Mouse (Mus musculus) intestine, embryonic 15.5 days (tissue): ENCODE measurements around the gene Exoc8. TPM values are rescaled to one million over a fixed set of nuclear protein-coding genes. Genes with fewer than 3 reads are reported as not detected.

Source experiments
- ATAC-seq: fragments of 200-750 bp; cut with Nextera tagmentation; 2 replicates; pipeline ENCODE4 v1.8.0; 2017; ENCODE audit warnings: moderate TSS enrichment, moderate library complexity
- H3K27ac ChIP-seq: fragments of 300-500 bp; sonication (generic); 2 replicates; pipeline ENCODE4 v1.5.1; 2015; ENCODE audit warnings: mild to moderate bottlenecking, inconsistent platforms
- H3K27me3 ChIP-seq: fragments of 300-500 bp; sonication (generic); replicated peaks from 2 replicates; pipeline ENCODE4 v1.6.1; 2015; ENCODE audit warnings: inconsistent platforms
- H3K36me3 ChIP-seq: fragments of 300-500 bp; sonication (generic); 2 replicates; pipeline ENCODE4 v1.6.1; 2015; ENCODE audit warnings: inconsistent platforms
- H3K4me1 ChIP-seq: fragments of 300-500 bp; sonication (generic); replicated peaks from 2 replicates; pipeline ENCODE4 v1.6.1; 2015; ENCODE audit warnings: inconsistent platforms
- H3K4me2 ChIP-seq: fragments of 300-500 bp; sonication (generic); replicated peaks from 2 replicates; pipeline ENCODE4 v1.6.1; 2015; ENCODE audit warnings: mild to moderate bottlenecking, inconsistent platforms
- H3K4me3 ChIP-seq: fragments of 300-500 bp; sonication (generic); replicated peaks from 2 replicates; pipeline ENCODE4 v1.5.1; 2015; ENCODE audit warnings: inconsistent platforms
- H3K9ac ChIP-seq: fragments of 300-500 bp; sonication (generic); 2 replicates; pipeline ENCODE4 v1.6.1; 2015; ENCODE audit warnings: inconsistent platforms
- H3K9me3 ChIP-seq: fragments of 300-500 bp; sonication (generic); 2 replicates; pipeline ENCODE4 v1.6.1; 2016; ENCODE audit warnings: inconsistent platforms
- WGBS: fragments of 180-500 bp; shearing (Covaris S2); methylation state at CpG from one replicate; pipeline ENCODE4 v1.1.7; 2015; 5-methylcytosine and 5-hydroxymethylcytosine counted together
- polyA plus RNA-seq: library from polyadenylated mRNA; unstranded; fragments of >200 nt; fragmentation: Nextera tagmentation; extraction: Ambion mirVana; gene quantifications from 2 replicates; pipeline ENCODE4 v1.2.1, GENCODE M21; 2015

Exoc8 gene
- polyA plus RNA-seq, 1 experiment from 2014 or later, result 7.5 TPM

DNA sequence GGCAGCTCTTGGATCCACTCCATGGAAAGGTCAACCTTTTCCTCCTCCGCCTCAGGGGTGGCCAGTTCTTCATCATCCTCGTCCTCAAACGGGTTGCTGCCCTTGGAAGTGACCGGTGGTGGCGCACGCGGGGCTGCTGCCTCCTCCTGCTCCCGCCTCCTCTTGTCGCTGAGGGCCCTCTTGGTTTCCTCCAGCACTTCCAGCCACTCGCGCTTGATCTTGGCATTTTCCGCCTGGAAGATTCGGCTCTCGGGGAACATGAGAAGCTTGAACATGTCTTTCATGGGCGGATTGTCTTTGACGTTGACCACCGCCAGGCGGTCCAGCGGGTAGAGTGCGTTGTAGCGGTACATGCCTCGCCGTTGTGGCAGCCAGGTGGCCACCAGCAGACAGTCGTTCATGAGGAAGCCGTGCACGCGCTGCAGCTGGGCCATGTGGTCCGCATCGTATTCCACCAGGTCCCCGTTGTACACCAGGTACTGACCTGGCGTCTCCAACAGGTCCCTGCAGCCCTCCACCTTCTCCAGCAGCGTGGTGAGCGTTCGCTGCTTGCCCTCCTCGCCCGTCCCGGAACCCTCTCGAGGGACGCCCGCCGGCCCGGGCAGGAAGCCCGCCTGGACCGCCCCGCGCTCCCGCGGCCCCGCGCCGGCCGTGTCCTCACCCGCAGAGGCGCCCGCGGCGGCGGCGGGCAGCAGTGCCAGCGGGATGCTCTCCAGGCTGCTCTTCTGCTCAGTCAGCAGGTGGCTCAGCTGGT, 696 bp downstream of the Exoc8 start:
- Histone ChIP-seq H3K4me2 (peak overlapping the region; percentile 90), H3K27me3 (no peaks in the 10 kb centered on the region), H3K9me3 (no peaks in the 10 kb centered on the region), H3K36me3 (peaks cover 24% of the 10 kb centered on the region), H3K4me1 (peaks cover 23% of the 10 kb centered on the region), H3K4me3 (peak overlapping the region; percentile 88), H3K9ac (peak overlapping the region; percentile 74), H3K27ac (peak overlapping the region; percentile 77)
- peak; percentile 61 for ATAC-seq
- under 1% methylated on average over 60 of the region's 60 CpGs for WGBS

DNA sequence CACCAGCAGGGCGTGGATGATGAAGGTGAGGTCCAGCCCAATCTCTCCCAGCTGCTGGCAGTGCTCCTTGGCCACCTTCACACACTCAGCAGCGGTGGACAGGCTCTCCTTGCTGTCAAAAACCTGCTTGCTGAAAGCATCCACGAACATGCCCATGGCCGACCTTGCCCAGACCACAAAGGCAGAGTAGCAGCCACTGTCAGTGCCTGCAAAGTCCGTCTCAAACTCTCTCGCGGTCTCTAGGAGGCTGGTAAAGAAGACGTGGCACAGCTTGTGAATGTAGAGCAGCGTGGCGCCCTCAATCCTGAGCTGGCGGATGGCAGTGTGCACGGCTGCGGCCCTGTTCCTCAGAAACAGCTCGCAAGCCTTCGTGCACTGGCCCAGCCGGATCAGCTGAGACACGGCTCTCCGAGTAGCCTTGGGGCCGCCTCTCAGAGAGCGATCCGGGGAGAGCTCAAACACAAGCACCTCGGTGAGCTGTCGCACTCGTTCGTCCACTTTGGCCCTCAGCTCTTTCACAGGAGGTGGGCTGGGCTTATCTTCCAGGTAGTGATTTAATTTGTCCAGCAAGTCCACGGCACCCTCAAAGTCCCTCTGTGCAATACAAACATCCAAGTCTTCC, 1.4 kb downstream of the Exoc8 start:
- H3K27ac ChIP-seq, result peak overlapping the region; percentile 77; the same call in 1 of the 2 replicates
- peak overlapping the region; percentile 90 for H3K4me2 ChIP-seq
- WGBS, result 69% methylated on average over 26 of the region's 26 CpGs
- no peaks in the 10 kb centered on the region for H3K9me3 ChIP-seq
- peak overlapping the region; percentile 74 for H3K9ac ChIP-seq
- H3K4me1 ChIP-seq, result peaks cover 23% of the 10 kb centered on the region
- H3K36me3 ChIP-seq, result peaks cover 23% of the 10 kb centered on the region; the same call in 1 of the 2 replicates
- peak; percentile 8; the same call in 1 of the 2 replicates for ATAC-seq
- no peaks in the 10 kb centered on the region for H3K27me3 ChIP-seq
- peak overlapping the region; percentile 88 for H3K4me3 ChIP-seq

DNA sequence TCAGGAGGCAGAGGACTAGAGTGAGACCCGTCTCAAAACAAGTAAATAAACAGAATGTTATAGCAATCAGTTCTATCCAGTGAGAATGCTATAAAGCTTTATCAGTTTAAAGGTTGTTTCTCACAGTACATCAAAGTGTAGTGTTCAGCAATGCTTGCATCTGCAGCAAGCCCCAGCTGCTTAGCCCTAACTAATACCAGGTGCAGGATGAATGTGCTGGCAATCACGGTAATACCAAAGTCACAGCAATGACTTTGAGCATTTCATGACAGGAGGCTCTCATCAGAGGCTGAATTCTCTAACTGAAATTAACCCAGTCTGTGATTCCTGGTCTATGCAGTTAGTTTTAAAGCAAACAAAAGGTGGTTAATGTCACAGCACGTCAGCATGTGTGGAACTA, 4.9 kb downstream of the Exoc8 start:
- Histone ChIP-seq H3K4me1 (peaks cover 16% of the 10 kb centered on the region), H3K4me3 (no peak overlapping the region), H3K27me3 (no peaks in the 10 kb centered on the region), H3K9ac (no peak overlapping the region), H3K9me3 (no peaks in the 10 kb centered on the region), H3K4me2 (no peak overlapping the region), H3K27ac (no peak overlapping the region), H3K36me3 (peaks cover 35% of the 10 kb centered on the region)
- ATAC-seq, result no peak
- 62% methylated on average over 3 of the region's 3 CpGs for WGBS

DNA sequence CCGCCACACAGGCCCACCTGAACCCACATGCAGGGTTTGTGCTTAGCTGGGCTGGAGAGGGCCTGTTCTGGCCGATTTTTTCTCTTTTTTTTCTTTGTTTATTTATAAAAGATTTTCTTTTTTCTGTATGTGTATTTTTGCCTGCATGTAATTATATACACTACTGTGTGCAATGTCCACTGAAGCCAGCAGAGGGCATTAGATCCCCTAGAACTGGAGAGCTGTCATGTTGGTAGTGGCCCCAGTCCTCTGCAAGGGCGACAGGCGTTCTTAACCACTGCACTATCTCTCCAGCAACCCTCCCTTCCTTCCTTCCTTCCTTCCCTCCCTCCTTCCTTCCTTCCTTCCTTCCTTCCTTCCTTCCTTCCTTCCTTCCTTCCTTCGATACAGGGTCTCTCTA, 9.1 kb downstream of the Exoc8 start:
- ATAC-seq, result no peak
- no peaks in the 10 kb centered on the region for H3K4me1 ChIP-seq
- 94% methylated on average over 5 of the region's 5 CpGs for WGBS
- no peak overlapping the region for H3K27ac ChIP-seq
- H3K27me3 ChIP-seq, result no peaks in the 10 kb centered on the region
- no peaks in the 10 kb centered on the region for H3K9me3 ChIP-seq
- H3K36me3 ChIP-seq, result peaks cover 55% of the 10 kb centered on the region
- no peak overlapping the region for H3K4me3 ChIP-seq
- no peak overlapping the region for H3K9ac ChIP-seq
- no peak overlapping the region for H3K4me2 ChIP-seq

DNA sequence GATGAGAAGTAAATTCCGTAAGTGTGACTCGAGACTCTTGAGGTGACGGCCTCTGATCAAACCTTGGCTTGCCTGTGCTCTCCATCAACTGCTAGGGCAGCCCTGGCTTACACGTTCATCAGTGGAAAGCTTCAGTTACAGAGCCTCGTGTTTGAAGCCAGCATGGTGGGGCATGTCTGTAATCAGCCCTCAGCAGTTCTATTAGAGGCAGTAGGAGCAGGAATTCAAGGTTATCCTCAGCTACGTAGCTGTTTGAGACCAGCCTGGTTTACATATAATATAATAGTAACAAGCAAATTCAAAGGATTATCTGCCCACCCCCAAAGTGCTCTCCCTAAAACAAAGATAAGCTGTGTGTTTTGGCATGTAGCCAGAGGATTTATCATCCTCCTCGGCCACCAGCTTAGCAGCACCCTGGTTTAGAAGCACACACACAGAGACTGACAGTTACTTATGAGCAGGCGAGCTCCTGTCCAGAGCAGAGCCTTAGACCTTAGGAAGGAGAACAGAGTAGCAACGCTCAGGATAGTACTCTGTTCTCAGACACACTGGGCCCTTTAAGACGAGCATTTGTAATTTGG, 18.5 kb downstream of the Exoc8 start:
- Histone ChIP-seq H3K9ac (no peak overlapping the region), H3K36me3 (peaks cover 65% of the 10 kb centered on the region), H3K4me1 (no peaks in the 10 kb centered on the region), H3K27ac (no peak overlapping the region), H3K4me3 (no peak overlapping the region), H3K9me3 (no peaks in the 10 kb centered on the region), H3K4me2 (no peak overlapping the region), H3K27me3 (no peaks in the 10 kb centered on the region)
- no peak for ATAC-seq
- WGBS, result 69% methylated on average over 10 of the region's 10 CpGs

DNA sequence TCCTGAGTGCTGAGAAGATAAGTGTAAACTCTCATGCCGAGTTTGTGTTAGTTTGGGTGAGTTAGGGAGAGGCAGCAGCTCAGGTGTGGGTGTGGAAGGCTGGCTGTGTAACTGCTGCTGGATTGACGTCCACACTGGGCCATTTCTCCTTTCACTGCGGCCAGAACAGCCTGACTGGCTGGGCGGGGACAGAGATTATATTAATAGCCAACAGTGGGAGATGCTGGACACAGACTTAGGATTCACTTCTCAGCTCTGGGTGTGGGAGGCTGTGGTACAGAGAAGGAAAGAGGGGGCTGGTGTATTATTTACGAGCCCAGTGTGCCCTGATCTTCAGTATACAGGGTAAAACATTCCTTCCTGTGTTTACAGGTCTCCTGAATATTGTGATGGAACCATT, 19.4 kb downstream of the Exoc8 start:
- peaks cover 62% of the 10 kb centered on the region for H3K36me3 ChIP-seq
- no peaks in the 10 kb centered on the region for H3K27me3 ChIP-seq
- no peaks in the 10 kb centered on the region for H3K9me3 ChIP-seq
- WGBS, result 81% methylated on average over 5 of the region's 5 CpGs
- no peak overlapping the region for H3K27ac ChIP-seq
- H3K4me2 ChIP-seq, result no peak overlapping the region
- H3K4me1 ChIP-seq, result no peaks in the 10 kb centered on the region
- H3K9ac ChIP-seq, result no peak overlapping the region
- ATAC-seq, result no peak
- H3K4me3 ChIP-seq, result no peak overlapping the region

DNA sequence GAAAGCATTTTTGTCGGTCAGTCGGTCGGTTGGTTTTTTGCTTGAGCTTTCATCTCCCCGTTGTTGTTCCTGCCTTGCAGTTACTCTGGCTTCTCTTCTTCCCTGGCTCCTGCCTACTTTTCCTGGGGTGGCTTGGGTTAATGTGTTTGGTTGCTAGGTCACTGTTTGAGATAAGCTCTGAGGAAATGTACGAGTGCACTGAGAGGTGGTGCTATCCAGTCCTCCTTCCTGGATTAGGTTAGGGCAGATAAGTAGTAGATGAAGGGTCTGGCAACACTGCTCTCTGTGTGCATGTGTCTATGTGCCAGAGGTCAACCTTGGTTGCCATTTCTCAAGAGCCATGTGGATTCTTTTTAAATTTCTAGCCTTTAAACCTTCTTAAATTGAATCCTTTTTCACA, 24.8 kb downstream of the Exoc8 start:
- Histone ChIP-seq H3K9ac (no peak overlapping the region), H3K4me3 (no peak overlapping the region), H3K9me3 (no peaks in the 10 kb centered on the region), H3K27me3 (no peaks in the 10 kb centered on the region), H3K4me2 (no peak overlapping the region), H3K36me3 (peaks cover 41% of the 10 kb centered on the region), H3K4me1 (no peaks in the 10 kb centered on the region), H3K27ac (no peak overlapping the region)
- WGBS, result 67% methylated on average over 5 of the region's 5 CpGs
- ATAC-seq, result peak; percentile 62; the same call in 1 of the 2 replicates

DNA sequence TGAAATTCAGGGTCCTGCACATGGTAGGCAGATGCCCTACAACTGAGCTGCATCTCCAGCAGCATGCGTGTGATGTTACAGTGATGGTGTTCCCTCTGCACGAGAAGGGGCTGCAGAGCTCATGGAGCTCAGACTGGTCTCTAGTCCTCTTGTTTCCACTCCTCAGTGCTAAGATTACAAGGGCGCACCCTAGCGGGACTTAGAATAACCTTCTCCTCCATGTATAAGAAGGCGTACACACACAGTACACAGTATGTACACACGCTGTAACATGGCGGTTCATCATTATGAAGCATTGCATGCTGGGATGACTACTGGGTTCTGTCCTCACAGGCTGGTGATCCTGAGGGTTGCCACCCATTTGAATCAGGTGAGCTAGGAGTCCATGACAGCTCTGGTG, 25.4 kb downstream of the Exoc8 start:
- Histone ChIP-seq H3K4me1 (no peaks in the 10 kb centered on the region), H3K27me3 (no peaks in the 10 kb centered on the region), H3K4me3 (no peak overlapping the region), H3K4me2 (no peak overlapping the region), H3K9ac (no peak overlapping the region), H3K27ac (no peak overlapping the region), H3K9me3 (no peaks in the 10 kb centered on the region), H3K36me3 (peaks cover 35% of the 10 kb centered on the region)
- 91% methylated on average over 7 of the region's 7 CpGs for WGBS
- ATAC-seq, result peak; percentile 19; the same call in 1 of the 2 replicates

DNA sequence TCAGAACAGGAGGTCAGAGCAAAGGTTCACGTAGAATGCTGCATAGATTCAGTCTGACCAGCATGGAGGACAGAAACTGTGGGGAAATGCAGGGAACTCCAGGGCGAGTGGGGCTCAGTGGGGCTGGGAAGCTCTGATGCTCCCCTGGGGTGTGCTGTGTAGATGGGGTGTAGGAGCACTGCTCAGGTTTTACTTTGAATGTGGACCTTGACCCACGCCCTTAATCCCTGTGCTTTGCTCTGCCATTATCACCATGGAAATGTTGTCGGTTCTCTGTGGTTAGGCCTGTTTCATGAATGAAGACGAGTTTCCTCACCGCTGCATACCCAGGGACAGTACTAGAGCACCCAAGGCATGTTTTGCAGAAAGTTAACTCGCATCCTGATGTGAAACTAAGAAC, 26.0 kb downstream of the Exoc8 start:
- H3K27ac ChIP-seq, result no peak overlapping the region
- no peak overlapping the region for H3K4me2 ChIP-seq
- WGBS, result 72% methylated on average over 7 of the region's 7 CpGs
- H3K27me3 ChIP-seq, result no peaks in the 10 kb centered on the region
- H3K36me3 ChIP-seq, result peaks cover 32% of the 10 kb centered on the region
- no peak overlapping the region for H3K9ac ChIP-seq
- no peaks in the 10 kb centered on the region for H3K4me1 ChIP-seq
- H3K4me3 ChIP-seq, result no peak overlapping the region
- no peaks in the 10 kb centered on the region for H3K9me3 ChIP-seq
- peak; percentile 65 for ATAC-seq

DNA sequence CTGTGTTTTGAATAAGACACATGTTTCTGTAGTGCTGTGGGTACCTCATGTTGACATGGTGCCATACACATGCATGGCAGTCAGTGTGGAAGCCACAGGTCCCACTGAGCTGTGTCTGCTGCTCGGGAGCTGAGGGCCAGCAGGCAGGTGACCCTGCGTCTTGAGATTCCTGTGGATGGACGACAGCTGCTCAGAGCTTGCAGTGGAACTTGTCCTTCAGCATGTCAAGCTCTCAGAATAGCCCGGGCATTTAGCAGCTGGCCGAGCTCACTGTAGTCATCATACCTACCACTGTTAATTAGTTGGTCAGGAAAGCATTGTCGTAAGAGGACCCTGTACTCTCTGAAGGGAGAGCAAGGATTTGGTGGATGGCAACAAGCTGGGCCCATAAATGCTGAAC, 27.8 kb downstream of the Exoc8 start:
- Histone ChIP-seq H3K9ac (no peak overlapping the region), H3K9me3 (no peaks in the 10 kb centered on the region), H3K4me2 (no peak overlapping the region), H3K4me3 (no peak overlapping the region), H3K4me1 (no peaks in the 10 kb centered on the region; the same call in 1 of the 2 replicates), H3K36me3 (peaks cover 25% of the 10 kb centered on the region), H3K27me3 (no peaks in the 10 kb centered on the region), H3K27ac (no peak overlapping the region)
- ATAC-seq, result no peak
- 76% methylated on average over 6 of the region's 6 CpGs for WGBS

DNA sequence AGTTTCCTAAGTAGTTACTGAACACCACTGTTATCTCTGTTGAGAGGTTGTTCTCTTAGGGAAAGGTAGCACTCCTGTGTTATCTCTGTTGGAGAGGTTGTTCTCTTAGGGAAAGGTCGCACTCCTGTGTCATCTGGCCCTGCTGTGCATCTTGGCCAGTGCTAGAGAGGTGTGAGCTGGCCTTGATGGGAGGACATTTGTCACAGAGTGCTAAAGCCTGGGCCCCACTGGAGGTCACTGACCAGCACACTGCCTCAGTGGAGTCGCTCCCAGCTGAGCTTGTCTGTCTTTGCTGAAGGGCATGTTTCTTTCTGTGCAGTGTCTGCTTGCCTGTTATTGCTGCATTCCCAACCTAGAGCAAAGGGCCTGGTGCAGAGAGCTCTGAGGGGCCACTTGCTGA, 30.4 kb downstream of the Exoc8 start:
- 49% methylated on average over 2 of the region's 2 CpGs for WGBS
- peaks cover 4% of the 10 kb centered on the region; the same call in 1 of the 2 replicates for H3K4me1 ChIP-seq

DNA sequence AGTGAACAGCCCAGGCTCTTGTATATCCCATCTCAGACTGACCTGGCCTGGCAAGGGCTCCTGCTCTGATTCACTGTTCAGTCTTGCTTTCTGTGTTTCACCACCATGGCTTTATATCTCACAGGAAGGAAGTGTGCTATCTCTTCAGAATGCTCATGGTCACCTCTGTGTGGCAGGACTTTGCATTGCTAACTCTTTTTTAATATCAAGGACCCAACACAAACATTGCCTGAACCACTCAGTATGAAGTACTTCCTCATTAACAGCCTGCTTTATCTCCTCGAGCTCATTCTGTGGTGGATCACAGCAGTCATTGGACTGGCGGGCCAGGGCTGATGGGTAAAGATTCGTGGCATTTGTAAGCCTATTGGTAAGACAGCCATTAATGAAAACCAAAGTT, 30.8 kb downstream of the Exoc8 start:
- peaks cover 4% of the 10 kb centered on the region; the same call in 1 of the 2 replicates for H3K4me1 ChIP-seq
- H3K27me3 ChIP-seq, result no peaks in the 10 kb centered on the region
- no peak overlapping the region for H3K4me3 ChIP-seq
- no peak overlapping the region for H3K27ac ChIP-seq
- ATAC-seq, result no peak
- WGBS, result 67% methylated on average over 3 of the region's 3 CpGs
- H3K9me3 ChIP-seq, result no peaks in the 10 kb centered on the region
- peaks cover 6% of the 10 kb centered on the region; the same call in 1 of the 2 replicates for H3K36me3 ChIP-seq
- no peak overlapping the region for H3K4me2 ChIP-seq
- no peak overlapping the region for H3K9ac ChIP-seq

More for the DNA sequence above, 30.4 kb downstream of the Exoc8 start:
- no peak overlapping the region for H3K9ac ChIP-seq
- ATAC-seq, result no peak
- H3K4me2 ChIP-seq, result no peak overlapping the region
- no peak overlapping the region for H3K27ac ChIP-seq
- H3K36me3 ChIP-seq, result peaks cover 8% of the 10 kb centered on the region
- no peaks in the 10 kb centered on the region for H3K9me3 ChIP-seq
- H3K27me3 ChIP-seq, result no peaks in the 10 kb centered on the region
- H3K4me3 ChIP-seq, result no peak overlapping the region
